Mouse (Mus musculus) kidney, adult 9 months (tissue): ENCODE measurements at regions not wholly inside any gene's neighbourhood (a gene's known extent, or its start where the extent isn't known, plus 50 kb on each side); places are given as distances from the start of the nearest gene placed in this dataset.
A peak's percentile ranks its signal among the peaks of the same experiment; 100 is the strongest.

ENCODE experiments used
- DNase-seq: peaks from one replicate; pipeline ENCODE4 v3.0.0; 2022

- no peak for DNase-seq
Observed at GRCm38 (mm10) chr3:119958799-119959467, 174.7 kb upstream of the Ptbp2 start.

GRCm38 (mm10) chr3:119957529-119957928 is 173.3 kb upstream of the Ptbp2 start:
- DNase-seq, result no peak

- no peak for DNase-seq
Observed at GRCm38 (mm10) chr3:119955745-119956615, 171.7 kb upstream of the Ptbp2 start.

GRCm38 (mm10) chr3:119950721-119951120 is 166.5 kb upstream of the Ptbp2 start:
- no peak for DNase-seq

GRCm38 (mm10) chr3:119950070-119950469 is 165.8 kb upstream of the Ptbp2 start:
- no peak for DNase-seq

GRCm38 (mm10) chr3:119949620-119950019 is 165.4 kb upstream of the Ptbp2 start:
- DNase-seq, result no peak

GRCm38 (mm10) chr3:119949041-119949470 is 164.8 kb upstream of the Ptbp2 start:
- peak; percentile 36 for DNase-seq

GRCm38 (mm10) chr3:119947126-119947525 is 162.9 kb upstream of the Ptbp2 start:
- DNase-seq, result peak; percentile 12

- DNase-seq, result no peak
Observed at GRCm38 (mm10) chr3:119944115-119944514, 159.8 kb upstream of the Ptbp2 start.

GRCm38 (mm10) chr3:119939091-119939490 is 154.8 kb upstream of the Ptbp2 start:
- no peak for DNase-seq

- DNase-seq, result no peak
Observed at GRCm38 (mm10) chr3:119938425-119938824, 154.2 kb upstream of the Ptbp2 start.

- no peak for DNase-seq
Observed at GRCm38 (mm10) chr3:119936526-119936925, 152.3 kb upstream of the Ptbp2 start.

- no peak for DNase-seq
Observed at GRCm38 (mm10) chr3:119933049-119933511, 148.8 kb upstream of the Ptbp2 start.

GRCm38 (mm10) chr3:119928281-119928680 is 144.0 kb upstream of the Ptbp2 start:
- DNase-seq, result no peak

- no peak for DNase-seq
Observed at GRCm38 (mm10) chr3:119919501-119920141, 135.4 kb upstream of the Ptbp2 start.

- DNase-seq, result no peak
Observed at GRCm38 (mm10) chr3:119915984-119916865, 132.0 kb upstream of the Ptbp2 start.

- DNase-seq, result no peak
Observed at GRCm38 (mm10) chr3:119911532-119911931, 127.3 kb upstream of the Ptbp2 start.

- peak; percentile 2 for DNase-seq
Observed at GRCm38 (mm10) chr3:119904244-119904643, 120.0 kb upstream of the Ptbp2 start.

GRCm38 (mm10) chr3:119895141-119895540 is 110.9 kb upstream of the Ptbp2 start:
- DNase-seq, result no peak

- no peak for DNase-seq
Observed at GRCm38 (mm10) chr3:119894035-119894434, 109.8 kb upstream of the Ptbp2 start.

- no peak for DNase-seq
Observed at GRCm38 (mm10) chr3:119893165-119893910, 109.1 kb upstream of the Ptbp2 start.
